8 mouse cellular contexts compared by ENCODE assay signal in genomic region chr2:93278181-93278975, GRCm38 (mm10). TPM values are rescaled to one million over a fixed set of nuclear protein-coding genes. Genes with fewer than 3 reads are reported as not detected.
DNase-seq lines count a peak whose midpoint lies in the region; ATAC-seq and TF ChIP-seq lines count a peak whose summit lies in the region.

No protein-coding gene starts in this region.

- H3K4me2 ChIP-seq in lung, embryonic 16.5 days (ENCODE audit: low read depth, low read length) = no peak overlapping the region
- H3K4me2 ChIP-seq in forebrain, embryonic 15.5 days (replicated peaks) = no peak overlapping the region; the same call in 1 of the 2 replicates
- no peak overlapping the region for H3K4me2 ChIP-seq in intestine, postnatal 0 days (replicated peaks; ENCODE audit: low read depth)

- H3K36me3 ChIP-seq in lung, embryonic 16.5 days (ENCODE audit: control insufficient read depth, insufficient read depth, low read length) = no peaks in the 10 kb centered on the region
- no peaks in the 10 kb centered on the region for H3K36me3 ChIP-seq in forebrain, embryonic 15.5 days
- no peaks in the 10 kb centered on the region for H3K36me3 ChIP-seq in intestine, postnatal 0 days (ENCODE audit: control insufficient read depth, insufficient read depth)
- H3K36me3 ChIP-seq in midbrain, embryonic 10.5 days = peaks cover 12% of the 10 kb centered on the region

- H3K27ac ChIP-seq in lung, embryonic 16.5 days (ENCODE audit: low read length) = peak overlapping the region; percentile 44
- H3K27ac ChIP-seq in forebrain, embryonic 15.5 days (replicated peaks) = peak overlapping the region; percentile 75
- H3K27ac ChIP-seq in intestine, postnatal 0 days (ENCODE audit: low read depth, low read length) = peak overlapping the region; percentile 46
- H3K27ac ChIP-seq in midbrain, embryonic 10.5 days (replicated peaks) = peak overlapping the region; percentile 91

- no peaks in the 10 kb centered on the region for H3K9me3 ChIP-seq in lung, embryonic 16.5 days (ENCODE audit: control insufficient read depth, low read length)
- H3K9me3 ChIP-seq in forebrain, embryonic 15.5 days = no peaks in the 10 kb centered on the region
- no peaks in the 10 kb centered on the region for H3K9me3 ChIP-seq in intestine, postnatal 0 days (ENCODE audit: control insufficient read depth)
- no peaks in the 10 kb centered on the region for H3K9me3 ChIP-seq in midbrain, embryonic 10.5 days (replicated peaks)

- DNase-seq in lung, postnatal 36 days = no peak
- DNase-seq in midbrain, embryonic 10.5 days (ENCODE audit: low spot score) = peak; percentile 70
- no peak for DNase-seq in thymus, postnatal 0 days (ENCODE audit: low spot score)
- no peak for DNase-seq in cerebellum, postnatal 4 days (ENCODE audit: low spot score in 2 of 2)
- no peak for DNase-seq in spleen, adult 12 weeks (ENCODE audit: low spot score)

- H3K4me3 ChIP-seq in lung, embryonic 16.5 days (ENCODE audit: low read length) = no peak overlapping the region
- no peak overlapping the region for H3K4me3 ChIP-seq in forebrain, embryonic 15.5 days
- no peak overlapping the region for H3K4me3 ChIP-seq in intestine, postnatal 0 days (ENCODE audit: low read depth, low read length)
- 0 out of 2 replicates have a peak overlapping the region, but pooled peaks have one; percentile 22 for H3K4me3 ChIP-seq in midbrain, embryonic 10.5 days

- H3K9ac ChIP-seq in lung, embryonic 16.5 days (ENCODE audit: low read length) = peak overlapping the region; percentile 41; the same call in 1 of the 2 replicates
- H3K9ac ChIP-seq in forebrain, embryonic 15.5 days (replicated peaks) = no peak overlapping the region
- H3K9ac ChIP-seq in intestine, postnatal 0 days (ENCODE audit: low read depth, low read length) = no peak overlapping the region

- no peaks in the 10 kb centered on the region for H3K27me3 ChIP-seq in lung, embryonic 16.5 days (ENCODE audit: control insufficient read depth, insufficient read depth, low read depth, low read length)
- H3K27me3 ChIP-seq in forebrain, embryonic 15.5 days = no peaks in the 10 kb centered on the region
- H3K27me3 ChIP-seq in intestine, postnatal 0 days (replicated peaks; ENCODE audit: control insufficient read depth, insufficient read depth, low read length) = no peaks in the 10 kb centered on the region
- no peaks in the 10 kb centered on the region for H3K27me3 ChIP-seq in midbrain, embryonic 10.5 days (ENCODE audit: low read depth, poor library complexity, severe bottlenecking)

- H3K4me1 ChIP-seq in lung, embryonic 16.5 days (replicated peaks; ENCODE audit: control insufficient read depth, insufficient read depth, low read length) = peaks cover 32% of the 10 kb centered on the region
- H3K4me1 ChIP-seq in forebrain, embryonic 15.5 days = peaks cover 48% of the 10 kb centered on the region
- 0 out of 2 replicates have a peak, but pooled peaks cover 5% of the 10 kb centered on the region for H3K4me1 ChIP-seq in intestine, postnatal 0 days (replicated peaks; ENCODE audit: control insufficient read depth, insufficient read depth, low read length)
- peaks cover 92% of the 10 kb centered on the region for H3K4me1 ChIP-seq in midbrain, embryonic 10.5 days

- 23% methylated on average over 11 of the region's 11 CpGs for WGBS in lung, embryonic 16.5 days
- 2% methylated on average over 11 of the region's 11 CpGs for WGBS in forebrain, embryonic 15.5 days
- 18% methylated on average over 11 of the region's 11 CpGs for WGBS in intestine, postnatal 0 days
- WGBS in midbrain, embryonic 10.5 days = 11% methylated on average over 11 of the region's 11 CpGs

- peak; percentile 65 for TF ChIP-seq CTCF in intestine, postnatal 0 days (IDR thresholded peaks at IDR 0.05; ENCODE audit: low read depth)

- ATAC-seq in lung, embryonic 16.5 days (ENCODE audit: low read depth) = peak; percentile 62
- peak; percentile 73 for ATAC-seq in forebrain, embryonic 15.5 days (replicated peaks)
- ATAC-seq in intestine, postnatal 0 days = peak; percentile 50; the same call in 1 of the 2 replicates

RNA-seq across cellular contexts. Expression of gene Tspan18, which starts 55.9 kb away (rescaled TPM):
- 24.8 and 29.7 TPM in 2 replicates for polyA plus RNA-seq in lung, embryonic 16.5 days (2015; fragmentation: Nextera tagmentation; extraction: Ambion mirVana)
- polyA plus RNA-seq in forebrain, embryonic 15.5 days (2015; fragmentation: Nextera tagmentation; extraction: Ambion mirVana) = 16.5 and 16.9 TPM in 2 replicates
- 12.2 and 18.0 TPM in 2 replicates for polyA plus RNA-seq in intestine, postnatal 0 days (2015; fragmentation: Nextera tagmentation; extraction: Ambion mirVana)
- 45.0 and 48.4 TPM in 2 replicates for polyA plus RNA-seq in midbrain, embryonic 10.5 days (2016; fragmentation: Nextera tagmentation; extraction: Ambion mirVana)
- 4.9 and 5.6 TPM in 2 replicates for polyA plus RNA-seq in thymus, postnatal 0 days (2015; fragmentation: Nextera tagmentation; extraction: Ambion mirVana)
